Mouse (Mus musculus) lung, adult 18-20 months (tissue): Measurements from ENCODE around the gene Ptms.
"Not testable (repeated sequence)": the region's sequence is repeated elsewhere in the genome, so short reads cannot be mapped to it uniquely, and the experiment has no call there.

Experiments used
- DNase-seq, 2 experiments: peaks; one replicate each; pipeline ENCODE4 v3.0.0; 2022; ENCODE audit warnings: mixed read lengths in 2 of 2

The Ptms gene

GRCm38 (mm10) chr6:124904161-124904981, 15.5 kb downstream of the Ptms start:
- DNase-seq = peak; percentile 80 to 84

- DNase-seq = peak; percentile 95 to 97
Observed at GRCm38 (mm10) chr6:124903580-124904151, 16.2 kb downstream of the Ptms start.

DNA sequence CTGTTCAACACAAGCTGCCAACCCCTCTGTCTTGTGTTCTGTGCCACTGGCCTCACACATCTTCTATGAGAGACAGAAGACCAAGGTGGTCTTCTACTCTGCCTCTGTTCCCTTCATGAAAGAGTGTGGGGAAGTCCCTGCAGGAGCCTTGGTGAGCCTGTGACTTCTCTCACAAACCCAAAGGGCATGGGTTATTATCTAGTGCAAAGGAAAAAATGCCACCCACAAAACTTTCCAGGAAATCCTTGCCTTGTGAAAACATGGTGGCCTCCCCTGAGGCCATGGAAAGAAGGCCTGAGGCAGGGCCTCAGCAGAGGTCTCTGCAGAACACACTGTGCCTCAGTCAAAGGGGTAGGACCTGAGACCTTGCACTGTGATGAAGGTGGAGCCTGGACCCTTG, 18.1 kb downstream of the Ptms start:
- no peak for DNase-seq

DNA sequence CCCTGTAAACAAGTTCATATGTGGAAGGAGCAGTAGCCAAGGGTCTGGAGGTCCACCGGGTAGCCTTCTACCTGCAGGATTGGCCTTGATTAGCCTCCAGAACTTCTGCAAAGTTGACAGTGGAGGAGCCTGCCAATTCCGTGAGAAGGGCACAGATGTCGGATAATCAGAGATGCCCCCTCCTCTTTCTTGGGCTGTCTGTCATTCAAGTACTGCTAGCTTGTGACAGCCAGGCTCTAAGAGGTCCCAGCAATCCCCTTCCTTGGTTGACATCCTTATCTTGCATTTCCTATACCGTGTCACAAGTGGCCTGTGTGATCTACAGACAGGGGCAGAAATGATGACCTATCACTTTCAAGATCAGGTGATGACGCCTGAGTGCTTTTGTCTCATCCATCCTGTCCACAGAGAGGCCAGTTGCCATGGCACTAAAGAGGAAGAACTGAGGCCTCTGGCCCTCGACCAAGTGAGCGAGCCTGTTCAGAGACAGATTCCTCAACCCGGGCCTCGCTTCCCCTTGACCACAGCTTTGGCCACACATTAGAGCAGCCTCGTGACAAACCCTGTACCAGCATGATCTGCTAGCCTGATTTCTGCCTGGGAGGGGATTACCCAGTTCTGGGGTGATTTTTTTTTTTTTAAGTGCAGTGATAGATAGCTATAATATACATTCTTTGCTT, 19.0 kb downstream of the Ptms start:
- peak; percentile 57 to 69 for DNase-seq

DNA sequence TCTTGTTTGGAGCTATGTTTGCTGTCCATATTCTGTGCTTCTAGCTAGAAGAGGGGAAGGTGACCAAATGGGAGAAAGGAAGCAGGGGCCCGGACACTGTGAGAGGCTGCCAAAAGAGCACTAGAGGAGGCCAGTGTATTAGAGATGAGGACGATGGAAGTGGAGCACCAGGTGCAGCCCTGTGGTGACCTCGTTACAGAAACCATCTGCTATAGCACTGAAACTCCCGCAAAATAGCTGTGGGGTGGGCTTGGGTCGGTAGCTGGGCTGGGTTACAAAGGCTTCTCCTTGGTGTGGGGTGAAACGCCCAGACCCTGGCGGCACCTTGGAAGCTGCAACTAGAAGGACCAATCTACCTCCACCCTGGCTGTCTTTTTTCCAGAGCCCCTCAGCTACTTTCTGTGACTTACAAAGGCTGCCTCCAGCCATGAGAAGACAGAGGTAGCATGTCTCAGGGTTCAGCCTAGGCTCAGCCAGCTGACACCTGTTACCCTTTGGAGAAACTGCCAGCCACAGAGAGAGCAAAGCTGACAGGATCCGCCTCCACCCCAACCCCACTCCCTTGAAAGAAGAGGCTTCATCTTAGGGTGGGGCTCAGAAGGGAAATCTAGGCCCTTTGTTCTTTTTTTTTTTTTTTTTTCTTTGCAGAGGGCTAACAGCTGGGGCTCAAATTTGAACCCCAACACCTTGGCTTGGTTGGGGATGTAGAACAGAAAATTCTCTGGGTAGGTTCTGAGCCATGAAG, 19.7 kb downstream of the Ptms start:
- no peak for DNase-seq

DNA sequence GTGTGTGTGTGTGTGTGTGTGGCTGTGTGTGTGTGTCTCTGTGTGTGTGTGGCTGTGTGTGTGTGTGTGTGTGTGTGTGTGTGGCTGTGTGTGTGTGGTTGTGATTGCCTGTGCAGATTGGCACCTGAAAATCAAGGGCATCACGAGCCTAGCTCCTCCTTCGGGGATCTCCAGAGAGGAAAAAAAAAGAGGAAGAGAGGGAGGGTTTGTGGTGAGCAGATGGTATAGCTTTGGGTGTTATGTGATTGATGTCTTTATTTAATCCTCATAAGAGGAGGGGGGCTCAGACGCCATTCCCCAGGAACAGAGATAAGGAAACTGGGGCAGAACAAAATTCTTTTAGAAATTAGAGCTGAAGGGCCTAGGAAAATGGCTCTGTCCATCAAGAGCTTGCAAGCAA, 21.5 kb downstream of the Ptms start:
- no peak for DNase-seq

DNA sequence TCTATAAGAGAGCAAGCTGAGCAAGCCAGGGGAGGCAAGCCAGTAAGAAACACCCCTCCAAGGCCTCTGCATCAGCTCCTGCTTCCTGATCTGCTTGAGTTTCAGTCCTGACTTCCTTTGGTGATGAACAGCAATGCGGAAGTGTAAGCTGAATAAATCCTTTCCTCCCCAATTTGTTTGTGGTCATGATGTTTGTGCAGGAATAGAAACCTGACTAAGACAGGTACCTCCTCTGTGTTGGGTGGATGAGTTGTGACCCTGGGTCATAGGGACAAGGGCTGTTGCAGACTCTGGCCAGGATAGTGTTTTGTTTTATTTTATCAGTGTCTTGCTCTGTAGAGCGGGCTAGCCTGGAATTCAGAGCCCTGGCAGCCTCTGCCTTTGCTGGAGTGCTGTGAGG, 25.8 kb downstream of the Ptms start:
- DNase-seq = not testable (repeated sequence)

GRCm38 (mm10) chr6:124890997-124891396, 28.9 kb downstream of the Ptms start:
- no peak for DNase-seq

GRCm38 (mm10) chr6:124888555-124889125, 31.3 kb downstream of the Ptms start:
- no peak for DNase-seq

DNA sequence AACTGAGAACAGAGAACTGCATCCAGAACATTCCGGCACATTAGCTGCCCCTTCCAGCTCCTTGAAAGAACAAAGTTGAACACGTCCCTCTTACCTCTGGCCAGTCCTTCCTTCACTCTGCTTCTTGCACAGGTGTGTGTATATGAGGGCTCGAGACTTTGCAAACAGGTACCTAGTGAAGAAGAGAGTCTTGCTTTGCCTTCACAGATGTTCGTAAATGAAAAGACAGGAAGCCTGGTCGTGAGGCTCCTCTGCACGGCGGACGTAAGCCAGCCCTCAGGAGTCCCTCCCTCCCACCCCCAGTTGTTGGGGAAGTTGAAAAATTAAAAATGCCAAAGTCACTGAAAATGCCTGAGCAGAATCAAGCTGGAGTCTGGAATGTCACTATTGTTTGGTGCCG, 31.9 kb downstream of the Ptms start, which contains the start of gene Cd4:
Gene Cd4 (minus strand): TSS at position 236 of the 400 bp plus-strand sequence.
- DNase-seq = no peak

DNA sequence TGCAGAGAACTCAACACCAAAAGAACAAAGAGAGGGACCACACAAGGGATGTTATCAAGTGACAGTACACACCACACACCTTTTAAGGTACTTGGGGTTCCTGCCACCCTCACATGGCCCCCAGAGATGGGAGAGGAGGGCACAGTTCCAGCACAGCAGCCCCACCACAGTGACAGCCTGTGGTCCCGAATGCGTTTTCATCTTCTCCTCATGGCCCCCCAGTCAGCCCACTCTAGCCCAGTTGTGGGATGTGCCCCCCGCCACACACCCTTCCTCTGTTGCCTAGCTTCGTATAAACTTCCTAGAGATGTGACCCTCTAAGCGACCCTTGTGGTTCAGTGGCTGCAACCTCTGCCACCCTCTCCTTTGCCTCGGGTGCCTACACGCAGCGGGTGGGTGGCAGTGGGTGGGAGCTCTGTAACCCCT, 33.9 kb downstream of the Ptms start:
- DNase-seq = no peak

DNA sequence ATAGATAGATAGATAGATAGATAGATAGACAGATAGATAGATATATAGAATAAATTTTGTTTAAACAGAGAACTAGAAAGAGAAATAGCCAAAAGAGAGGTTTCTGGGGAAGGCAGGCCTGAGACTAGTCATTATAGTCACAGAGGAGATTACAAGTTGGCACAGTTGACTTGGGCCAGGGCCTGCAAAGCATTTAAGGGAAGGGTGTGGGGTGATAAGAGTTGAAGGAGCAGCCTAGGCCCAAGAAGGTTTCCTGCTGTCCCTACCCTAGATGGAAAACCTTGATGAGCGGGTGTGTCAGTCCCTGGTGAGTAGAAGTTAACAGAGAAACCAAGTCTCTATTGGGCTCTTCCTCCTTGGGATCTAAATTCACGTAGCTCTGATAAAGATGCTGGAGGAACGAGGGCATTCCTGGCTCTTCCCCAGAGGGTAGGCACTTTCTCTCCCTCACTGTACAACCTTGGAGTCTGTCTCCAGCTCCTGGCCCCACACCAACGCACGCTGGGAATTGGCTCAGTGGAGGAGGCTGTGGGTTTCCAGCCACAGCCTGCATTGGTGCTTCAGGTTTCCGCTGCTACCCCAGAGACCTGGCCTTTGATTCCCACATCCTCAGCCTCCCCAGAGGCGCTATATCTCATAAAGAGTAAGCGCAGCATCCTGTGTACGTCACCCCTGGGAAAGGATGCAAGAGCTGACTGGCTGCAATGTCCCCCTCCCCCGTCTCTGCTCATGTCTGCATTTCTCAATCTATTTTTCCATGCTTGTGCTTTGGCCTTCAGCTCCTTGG, 35.0 kb downstream of the Ptms start:
- DNase-seq = no peak

GRCm38 (mm10) chr6:124883351-124883750, 36.6 kb downstream of the Ptms start:
- DNase-seq = no peak

DNA sequence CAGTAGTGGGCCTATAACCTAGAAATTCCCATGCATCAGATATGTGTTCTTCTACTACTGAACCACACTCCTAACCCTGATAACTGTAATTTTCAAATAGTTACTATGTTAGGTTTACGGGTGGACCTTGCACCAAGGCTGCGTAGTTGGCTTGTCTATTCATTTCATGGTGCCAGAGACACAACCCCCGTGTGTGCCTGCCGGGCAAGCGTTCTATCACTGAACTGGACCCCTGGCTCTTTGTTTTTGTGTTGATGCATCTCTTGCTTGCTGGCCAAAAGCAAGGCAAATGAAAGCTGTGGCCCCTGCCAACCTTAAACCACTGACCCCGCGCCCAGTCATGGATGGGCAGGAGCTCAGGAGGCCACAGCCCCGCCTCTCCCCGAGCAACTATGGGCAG, 38.1 kb downstream of the Ptms start:
- DNase-seq = no peak

GRCm38 (mm10) chr6:124879390-124879789, 40.5 kb downstream of the Ptms start:
- no peak for DNase-seq

GRCm38 (mm10) chr6:124874348-124874747, 45.6 kb downstream of the Ptms start:
- no peak for DNase-seq

- no peak for DNase-seq
Observed at GRCm38 (mm10) chr6:124866560-124866959, 53.3 kb downstream of the Ptms start.

GRCm38 (mm10) chr6:124865766-124866362, 54.0 kb downstream of the Ptms start:
- DNase-seq = no peak
